Mouse (Mus musculus) forebrain, embryonic 10.5 days (tissue): ENCODE results near the gene Olfr1340. TPM values are rescaled to one million over a fixed set of nuclear protein-coding genes. Genes with fewer than 3 reads are reported as not detected.
A peak's percentile ranks its signal among the peaks of the same experiment; 100 is the strongest.

Experiments
- DNase-seq: peaks from one replicate; pipeline ENCODE4 v3.0.0-alpha.2; 2017; ENCODE audit warnings: low spot score; ENCODE audit errors: extremely low spot score
- H3K27ac ChIP-seq: fragments of 300-500 bp; sonication (generic); 2 replicates; pipeline ENCODE4 v1.5.1; 2016; ENCODE audit warnings: mild to moderate bottlenecking
- H3K27me3 ChIP-seq: fragments of 300-500 bp; sonication (generic); 2 replicates; pipeline ENCODE4 v1.6.1; 2016; ENCODE audit warnings: mild to moderate bottlenecking; ENCODE audit not compliant: poor library complexity, severe bottlenecking
- H3K36me3 ChIP-seq: fragments of 300-500 bp; sonication (generic); replicated peaks from 2 replicates; pipeline ENCODE4 v1.6.1; 2016; ENCODE audit warnings: mild to moderate bottlenecking, moderate library complexity
- H3K4me1 ChIP-seq: fragments of 300-500 bp; sonication (generic); 2 replicates; pipeline ENCODE4 v1.6.1; 2016
- H3K4me3 ChIP-seq: fragments of 300-500 bp; sonication (generic); 2 replicates; pipeline ENCODE4 v1.5.1; 2016; ENCODE audit warnings: mild to moderate bottlenecking, moderate library complexity
- H3K9me3 ChIP-seq: fragments of 300-500 bp; sonication (generic); 2 replicates; pipeline ENCODE4 v1.6.1; 2016; ENCODE audit warnings: mild to moderate bottlenecking, moderate library complexity
- WGBS: fragments of 180-500 bp; shearing (Covaris S2); methylation state at CpG from one replicate; pipeline ENCODE4 v1.1.7; 2016; 5-methylcytosine and 5-hydroxymethylcytosine counted together
- polyA plus RNA-seq: library from polyadenylated mRNA; unstranded; fragments of >200 nt; fragmentation: Nextera tagmentation; extraction: Ambion mirVana; gene quantifications from 2 replicates; pipeline ENCODE4 v1.2.1, GENCODE M21; 2016

Olfr1340 gene
- not detected in 2 replicates for polyA plus RNA-seq

GRCm38 (mm10) chr4:118719838-118720237, at the start of gene Olfr1340:
TSS of gene Olfr1340 (plus strand) at chr4:118720138.
- Histone ChIP-seq H3K9me3 (no peaks in the 10 kb centered on the region), H3K4me3 (no peak within 1 kb of the TSS), H3K36me3 (no peaks in the 10 kb centered on the region), H3K4me1 (no peaks in the 10 kb centered on the region), H3K27me3 (no peaks in the 10 kb centered on the region), H3K27ac (no peak within 1 kb of the TSS)
- DNase-seq = no peak

- no peak overlapping the region for H3K27ac ChIP-seq
Observed at GRCm38 (mm10) chr4:118687086-118687485, 32.9 kb upstream of the Olfr1340 start.

GRCm38 (mm10) chr4:118692412-118692973, 27.4 kb upstream of the Olfr1340 start, which contains the start of gene Olfr1342:
TSS of gene Olfr1342 (minus strand) at chr4:118692756.
- H3K27me3 ChIP-seq = peaks cover 4% of the 10 kb centered on the region; the same call in 1 of the 2 replicates
- H3K4me1 ChIP-seq = peaks cover 20% of the 10 kb centered on the region
- H3K4me3 ChIP-seq = no peak within 1 kb of the TSS
- WGBS = 51% methylated on average over 12 of the region's 12 CpGs
- no peak for DNase-seq
- no peaks in the 10 kb centered on the region for H3K9me3 ChIP-seq
- no peak within 1 kb of the TSS for H3K27ac ChIP-seq
- no peaks in the 10 kb centered on the region for H3K36me3 ChIP-seq

More at GRCm38 (mm10) chr4:118687086-118687485, 32.9 kb upstream of the Olfr1340 start:
- H3K27me3 ChIP-seq = no peaks in the 10 kb centered on the region
- peaks cover under 1% of the 10 kb centered on the region; the same call in 1 of the 2 replicates for H3K4me1 ChIP-seq
- WGBS = 75% methylated on average over 2 of the region's 2 CpGs
- no peak overlapping the region for H3K4me3 ChIP-seq
- H3K9me3 ChIP-seq = no peaks in the 10 kb centered on the region
- DNase-seq = no peak
- H3K36me3 ChIP-seq = no peaks in the 10 kb centered on the region

- no peak for DNase-seq
- 61% methylated on average over 2 of the region's 2 CpGs for WGBS
- Histone ChIP-seq H3K4me1 (peaks cover 20% of the 10 kb centered on the region), H3K36me3 (no peaks in the 10 kb centered on the region), H3K27me3 (peaks cover 4% of the 10 kb centered on the region; the same call in 1 of the 2 replicates), H3K4me3 (no peak overlapping the region), H3K27ac (no peak overlapping the region), H3K9me3 (no peaks in the 10 kb centered on the region)
Observed at GRCm38 (mm10) chr4:118693812-118694211, 26.1 kb upstream of the Olfr1340 start.

GRCm38 (mm10) chr4:118703223-118703622, 16.7 kb upstream of the Olfr1340 start, which contains the start of gene Olfr1341:
TSS of gene Olfr1341 (plus strand) at chr4:118703523.
- no peak for DNase-seq
- H3K27me3 ChIP-seq = no peaks in the 10 kb centered on the region
- no peaks in the 10 kb centered on the region for H3K4me1 ChIP-seq
- H3K9me3 ChIP-seq = no peaks in the 10 kb centered on the region
- WGBS = 84% methylated on average over 3 of the region's 3 CpGs
- H3K36me3 ChIP-seq = no peaks in the 10 kb centered on the region
- no peak within 1 kb of the TSS for H3K27ac ChIP-seq
- no peak within 1 kb of the TSS for H3K4me3 ChIP-seq

- H3K36me3 ChIP-seq = no peaks in the 10 kb centered on the region
- no peaks in the 10 kb centered on the region for H3K9me3 ChIP-seq
- H3K27me3 ChIP-seq = no peaks in the 10 kb centered on the region
- WGBS = 81% methylated on average over 5 of the region's 5 CpGs
- no peak overlapping the region for H3K27ac ChIP-seq
- no peak overlapping the region for H3K4me3 ChIP-seq
- no peaks in the 10 kb centered on the region; the same call in 1 of the 2 replicates for H3K4me1 ChIP-seq
- no peak for DNase-seq
Observed at GRCm38 (mm10) chr4:118708086-118708485, 11.9 kb upstream of the Olfr1340 start.

GRCm38 (mm10) chr4:118711656-118712055, 8.3 kb upstream of the Olfr1340 start:
- no peak for DNase-seq
- Histone ChIP-seq H3K9me3 (no peaks in the 10 kb centered on the region), H3K4me3 (no peak overlapping the region), H3K4me1 (no peaks in the 10 kb centered on the region; the same call in 1 of the 2 replicates), H3K27ac (no peak overlapping the region), H3K36me3 (no peaks in the 10 kb centered on the region), H3K27me3 (no peaks in the 10 kb centered on the region)
- WGBS = 35% methylated on average over 1 of the region's 1 CpGs

- Histone ChIP-seq H3K9me3 (no peaks in the 10 kb centered on the region), H3K36me3 (no peaks in the 10 kb centered on the region), H3K27me3 (no peaks in the 10 kb centered on the region), H3K27ac (no peak overlapping the region), H3K4me1 (no peaks in the 10 kb centered on the region), H3K4me3 (no peak overlapping the region)
- DNase-seq = no peak
- 60% methylated on average over 10 of the region's 10 CpGs for WGBS
Observed at GRCm38 (mm10) chr4:118721742-118722483, 2.0 kb downstream of the Olfr1340 start.

- Histone ChIP-seq H3K27me3 (no peaks in the 10 kb centered on the region), H3K27ac (no peak within 1 kb of the TSS), H3K4me1 (no peaks in the 10 kb centered on the region), H3K36me3 (no peaks in the 10 kb centered on the region), H3K4me3 (no peak within 1 kb of the TSS), H3K9me3 (no peaks in the 10 kb centered on the region)
- WGBS = 94% methylated on average over 1 of the region's 1 CpGs
- no peak for DNase-seq
Observed at GRCm38 (mm10) chr4:118731875-118732274, 11.9 kb downstream of the Olfr1340 start, which contains the start of gene Olfr1339. TSS of gene Olfr1339 (plus strand) at chr4:118732175.

- H3K4me1 ChIP-seq = peaks cover 16% of the 10 kb centered on the region
- WGBS = 57% methylated on average over 3 of the region's 3 CpGs
- no peaks in the 10 kb centered on the region for H3K36me3 ChIP-seq
- no peaks in the 10 kb centered on the region for H3K9me3 ChIP-seq
- peaks cover 48% of the 10 kb centered on the region for H3K27me3 ChIP-seq
- DNase-seq = no peak
- H3K27ac ChIP-seq = no peak overlapping the region
- no peak overlapping the region for H3K4me3 ChIP-seq
Observed at GRCm38 (mm10) chr4:118739574-118739973, 19.6 kb downstream of the Olfr1340 start.

GRCm38 (mm10) chr4:118740988-118741698, 21.2 kb downstream of the Olfr1340 start:
- Histone ChIP-seq H3K4me3 (peak overlapping the region; percentile 29), H3K27ac (no peak overlapping the region), H3K36me3 (no peaks in the 10 kb centered on the region), H3K27me3 (peaks cover 48% of the 10 kb centered on the region), H3K9me3 (peaks cover 5% of the 10 kb centered on the region), H3K4me1 (peaks cover 16% of the 10 kb centered on the region)
- no peak for DNase-seq
- WGBS = 5% methylated on average over 11 of the region's 11 CpGs

GRCm38 (mm10) chr4:118741881-118742280, 21.9 kb downstream of the Olfr1340 start:
- Histone ChIP-seq H3K4me1 (peaks cover 16% of the 10 kb centered on the region), H3K9me3 (peaks cover 13% of the 10 kb centered on the region), H3K36me3 (no peaks in the 10 kb centered on the region), H3K27ac (no peak overlapping the region), H3K4me3 (peak overlapping the region; percentile 29; the same call in 1 of the 2 replicates), H3K27me3 (peaks cover 48% of the 10 kb centered on the region)
- DNase-seq = no peak
- 4% methylated on average over 16 of the region's 16 CpGs for WGBS
